Mouse (Mus musculus) spleen, postnatal 0 days (tissue): ENCODE results near the gene Gm17267. TPM values are rescaled to one million over a fixed set of nuclear protein-coding genes. Genes with fewer than 3 reads are reported as not detected.

Experiments
- polyA plus RNA-seq: library from polyadenylated mRNA; unstranded; fragments of >200 nt; fragmentation: Nextera tagmentation; extraction: Ambion mirVana; gene quantifications from 2 replicates; pipeline ENCODE4 v1.2.1, GENCODE M21; 2015

The Gm17267 gene
- polyA plus RNA-seq = not detected in 2 replicates

DNA sequence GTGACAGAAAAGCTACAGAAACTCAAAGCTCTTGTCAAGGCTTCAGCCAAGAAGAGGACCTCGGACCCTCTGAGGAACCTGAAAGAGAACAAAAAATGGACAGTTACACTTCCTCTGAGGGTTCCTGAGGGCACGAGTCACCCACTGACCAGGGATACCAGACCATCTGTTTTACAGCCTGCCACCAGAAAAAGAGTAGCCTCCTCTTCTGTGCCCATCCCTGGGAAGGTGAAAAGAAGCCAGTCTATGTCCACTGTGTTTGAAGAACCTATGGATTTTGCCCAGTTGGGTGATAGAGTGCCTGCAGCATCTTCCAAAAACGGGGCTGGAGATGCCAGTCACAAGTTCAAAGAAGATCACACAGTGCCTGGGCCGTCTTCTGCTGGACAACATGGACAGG, at the start of gene Gm17267:
Gene Gm17267, plus strand, starts transcription at position 301 of the 400 bp plus-strand sequence.

